Mouse (Mus musculus): Measurements from ENCODE around the gene Mapkbp1. TPM values are rescaled to one million over a fixed set of nuclear protein-coding genes. Genes with fewer than 3 reads are reported as not detected.

Gene Mapkbp1
- 10.5 TPM for polyA plus RNA-seq (2017; shearing (Covaris generic))

GRCm38 (mm10) chr2:119972537-119972879 is at the start of gene Mapkbp1:
TSS of gene Mapkbp1 (plus strand) at chr2:119972699.

GRCm38 (mm10) chr2:120026984-120027949 is 54.8 kb downstream of the Mapkbp1 start, which contains the start of the genes Jmjd7 and Gm28042:
TSS of gene Jmjd7 (plus strand) at chr2:120027483.
TSS of gene Gm28042 (plus strand) at chr2:120027493.

GRCm38 (mm10) chr2:120032726-120033467 is 60.4 kb downstream of the Mapkbp1 start, which contains the start of gene Pla2g4b:
TSS of gene Pla2g4b (plus strand) at chr2:120033417.

Other genes starting within 250 kb of the Mapkbp1 start
- gene Itpka, start 230.4 kb upstream of the Mapkbp1 start, polyA plus RNA-seq (2017; shearing (Covaris generic)): not detected
- not detected for gene Ltk, start 212.3 kb upstream of the Mapkbp1 start, polyA plus RNA-seq (2017; shearing (Covaris generic))
- 47.8 TPM for gene Rpap1, start 185.2 kb upstream of the Mapkbp1 start, polyA plus RNA-seq (2017; shearing (Covaris generic))
- 1.8 TPM for gene Tyro3, start 175.0 kb upstream of the Mapkbp1 start, polyA plus RNA-seq (2017; shearing (Covaris generic))
- gene Mga, start 75.5 kb upstream of the Mapkbp1 start, polyA plus RNA-seq (2017; shearing (Covaris generic)): 71.4 TPM
- 25.8 TPM for gene Jmjd7, start 54.8 kb downstream of the Mapkbp1 start, polyA plus RNA-seq (2017; shearing (Covaris generic))
- 6.8 TPM for gene Gm28042, start 54.8 kb downstream of the Mapkbp1 start, polyA plus RNA-seq (2017; shearing (Covaris generic))
- 2.8 TPM for gene Pla2g4b, start 60.7 kb downstream of the Mapkbp1 start, polyA plus RNA-seq (2017; shearing (Covaris generic))
- gene Ehd4, start 181.9 kb downstream of the Mapkbp1 start, polyA plus RNA-seq (2017; shearing (Covaris generic)): 3.4 TPM

Data from CD4-positive, CD25-positive, alpha-beta regulatory T cell, adult 9 weeks (primary cell).